Mouse (Mus musculus) kidney, postnatal 14 days (tissue): ENCODE measurements around the gene Myo1e.

Experiments used
- DNase-seq: peaks from one replicate; pipeline ENCODE4 v3.0.0; 2022; ENCODE audit warnings: mixed read lengths

The Myo1e gene

GRCm38 (mm10) chr9:70379502-70380467 is 172.6 kb downstream of the Myo1e start:
- no peak for DNase-seq

- no peak for DNase-seq
Observed at GRCm38 (mm10) chr9:70382091-70382490, 174.9 kb downstream of the Myo1e start.

GRCm38 (mm10) chr9:70383750-70384149 is 176.6 kb downstream of the Myo1e start:
- no peak for DNase-seq

GRCm38 (mm10) chr9:70384494-70384893 is 177.3 kb downstream of the Myo1e start:
- no peak for DNase-seq

GRCm38 (mm10) chr9:70384958-70385728 is 178.0 kb downstream of the Myo1e start:
- no peak for DNase-seq

- DNase-seq, result no peak
Observed at GRCm38 (mm10) chr9:70387410-70388119, 180.4 kb downstream of the Myo1e start.

- DNase-seq, result no peak
Observed at GRCm38 (mm10) chr9:70389548-70389947, 182.4 kb downstream of the Myo1e start.

- no peak for DNase-seq
Observed at GRCm38 (mm10) chr9:70391042-70391441, 183.9 kb downstream of the Myo1e start.

GRCm38 (mm10) chr9:70391660-70392562 is 184.8 kb downstream of the Myo1e start:
- no peak for DNase-seq

- DNase-seq, result peak; percentile 48
Observed at GRCm38 (mm10) chr9:70392563-70392907, 185.4 kb downstream of the Myo1e start.

GRCm38 (mm10) chr9:70395617-70396016 is 188.5 kb downstream of the Myo1e start:
- no peak for DNase-seq

- no peak for DNase-seq
Observed at GRCm38 (mm10) chr9:70396083-70396482, 188.9 kb downstream of the Myo1e start.

- DNase-seq, result no peak
Observed at GRCm38 (mm10) chr9:70401937-70402539, 194.9 kb downstream of the Myo1e start.

- DNase-seq, result no peak
Observed at GRCm38 (mm10) chr9:70406596-70406995, 199.4 kb downstream of the Myo1e start.

- peak; percentile 43 for DNase-seq
Observed at GRCm38 (mm10) chr9:70408791-70409190, 201.6 kb downstream of the Myo1e start.

- DNase-seq, result no peak
Observed at GRCm38 (mm10) chr9:70409743-70410142, 202.6 kb downstream of the Myo1e start.

- DNase-seq, result no peak
Observed at GRCm38 (mm10) chr9:70410668-70411067, 203.5 kb downstream of the Myo1e start.

GRCm38 (mm10) chr9:70413038-70413437 is 205.9 kb downstream of the Myo1e start:
- no peak for DNase-seq

GRCm38 (mm10) chr9:70416412-70416811 is 209.3 kb downstream of the Myo1e start:
- no peak for DNase-seq

- peak; percentile 93 for DNase-seq
Observed at GRCm38 (mm10) chr9:70421257-70422056, 214.3 kb downstream of the Myo1e start, which contains the start of gene Ccnb2. Gene Ccnb2 (minus strand): TSS chr9:70421547.

GRCm38 (mm10) chr9:70422661-70423060 is 215.5 kb downstream of the Myo1e start:
- DNase-seq, result no peak
